Mouse (Mus musculus) megakaryocyte-erythroid progenitor cell, adult 5-6 weeks (primary cell): ENCODE results near the gene Art4. TPM values are rescaled to one million over a fixed set of nuclear protein-coding genes. Genes with fewer than 3 reads are reported as not detected.
"Not testable (repeated sequence)": the region's sequence is repeated elsewhere in the genome, so short reads cannot be mapped to it uniquely, and the experiment has no call there.

ENCODE experiments used
- ATAC-seq: replicated peaks from 2 replicates; pipeline ENCODE4 v1.8.0; 2016; ENCODE audit warnings: mild to moderate bottlenecking, inconsistent platforms; ENCODE audit not compliant: severe bottlenecking, poor library complexity, low FRiP score, low TSS enrichment
- total RNA-seq, 2 experiments: library from RNA; stranded (forward) in 1 of 2; stranded (reverse) in 1 of 2; fragments of 200-1000, 215-1000 nt in 1 of 2; fragments of >200 nt in 1 of 2; fragmentation: Nextera tagmentation in 1 of 2; gene quantifications; 2 replicates each; pipeline ENCODE4 v1.2.3; 2014 to 2017

The Art4 gene
- total RNA-seq (2014; fragmentation: Nextera tagmentation) (9.9 and 10.7 TPM in 2 replicates), total RNA-seq (2017) (26.4 and 28.1 TPM in 2 replicates)

- ATAC-seq: peak; percentile 86
Observed at GRCm38 (mm10) chr6:136857186-136857872, at the start of gene Art4. Art4 (minus strand) TSS chr6:136857733.

DNA sequence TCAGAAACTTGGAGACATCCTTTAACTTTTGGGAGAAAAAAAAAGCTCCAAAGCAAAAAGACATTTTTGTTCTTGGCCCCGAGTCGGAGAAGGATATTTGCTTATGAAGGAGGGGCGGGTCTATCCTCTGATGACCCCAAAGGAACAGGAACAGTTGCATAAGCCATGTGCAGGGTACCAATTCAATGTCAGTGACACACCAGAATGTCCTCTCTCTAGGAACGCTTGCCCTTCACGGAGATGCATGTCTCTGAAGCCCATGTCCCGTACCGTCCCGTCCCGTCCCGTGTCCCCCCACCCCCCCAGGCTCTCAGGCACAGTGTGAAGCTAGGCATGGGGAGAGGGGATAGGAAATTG is 49.4 kb upstream of the Art4 start:
- ATAC-seq: no peak

GRCm38 (mm10) chr6:136906283-136906936 is 48.9 kb upstream of the Art4 start:
- no peak for ATAC-seq

GRCm38 (mm10) chr6:136903885-136904470 is 46.4 kb upstream of the Art4 start:
- ATAC-seq: no peak

DNA sequence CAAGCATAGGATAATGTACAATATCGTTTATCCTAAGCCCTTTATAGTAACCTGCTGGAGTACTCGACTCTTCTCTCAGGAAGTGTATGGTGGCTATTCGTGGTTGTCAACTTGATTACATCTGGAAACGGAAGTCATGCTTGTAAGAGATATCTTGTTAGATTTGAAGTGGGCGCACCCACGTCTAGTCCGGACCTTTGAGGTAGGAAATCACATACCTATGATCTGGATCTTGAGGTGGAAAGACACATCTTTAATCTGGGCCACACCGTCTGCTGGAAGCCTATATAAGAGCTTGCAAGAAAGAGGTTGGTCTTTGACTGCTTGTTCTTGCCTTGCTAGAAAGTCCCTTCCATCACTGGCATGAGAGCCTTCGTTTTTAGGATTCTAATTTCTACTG is 45.0 kb upstream of the Art4 start:
- peak; percentile 54 for ATAC-seq

DNA sequence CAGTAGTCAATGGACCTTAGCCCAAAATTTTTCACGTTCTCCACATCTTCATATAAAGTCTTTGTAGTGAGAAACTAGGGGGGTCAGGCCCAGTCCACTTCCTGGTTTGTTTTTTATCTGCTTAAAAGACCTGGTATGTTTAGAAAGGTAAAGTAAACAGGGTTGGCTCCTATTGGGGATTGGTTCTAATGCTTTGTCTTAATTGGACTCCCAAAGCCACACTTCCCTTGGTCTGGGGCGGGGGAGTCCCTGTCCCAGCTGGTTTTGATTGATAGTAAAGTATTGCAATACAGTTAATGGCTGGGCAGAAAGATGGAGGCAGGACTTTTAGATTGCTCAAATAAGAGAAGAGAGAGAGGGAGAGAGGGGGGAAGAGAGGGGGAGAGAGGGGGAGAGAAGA is 43.5 kb upstream of the Art4 start:
- no peak for ATAC-seq

GRCm38 (mm10) chr6:136900369-136901009 is 43.0 kb upstream of the Art4 start:
- 0 out of 2 replicates have a peak, but pooled peaks have one; percentile 38 for ATAC-seq

DNA sequence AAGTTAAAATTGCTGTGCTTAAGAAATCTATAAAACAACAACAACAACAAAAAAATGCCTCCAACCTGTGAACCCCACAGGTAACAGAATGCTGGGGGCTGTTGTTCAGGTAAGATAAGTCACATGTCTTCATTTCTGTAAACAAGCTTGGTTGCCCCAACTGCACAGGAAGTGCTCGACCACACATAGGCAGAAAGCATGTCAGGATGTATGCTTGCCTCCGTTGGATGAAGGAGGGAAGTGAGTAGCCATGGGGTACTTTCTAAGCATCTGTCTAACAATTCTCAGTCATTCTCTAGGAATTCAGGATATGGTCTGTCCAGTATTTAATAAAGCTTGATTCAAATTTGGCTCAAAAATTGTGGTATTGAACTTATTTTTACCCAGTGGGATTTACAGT is 41.4 kb upstream of the Art4 start:
- ATAC-seq: no peak

DNA sequence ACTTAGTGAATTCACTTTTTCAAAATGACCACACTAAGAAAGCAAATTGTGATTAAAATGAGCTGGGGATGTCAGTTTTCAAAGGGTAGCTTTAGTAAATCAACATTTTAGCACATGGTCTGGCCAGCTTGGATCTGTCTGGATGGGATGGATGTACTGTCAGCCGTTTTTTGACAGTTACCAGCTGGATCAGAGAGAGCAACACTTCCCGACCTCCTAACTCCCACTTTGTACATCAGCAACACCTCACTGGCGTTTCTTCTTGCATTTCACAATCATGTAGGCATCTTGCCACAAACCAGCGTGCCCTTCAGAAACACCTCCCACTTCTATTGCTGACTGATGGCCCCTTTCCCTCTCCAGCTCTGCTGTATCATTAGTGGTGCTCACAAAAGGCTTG is 40.7 kb upstream of the Art4 start:
- ATAC-seq: no peak

GRCm38 (mm10) chr6:136897789-136898188 is 40.3 kb upstream of the Art4 start:
- ATAC-seq: no peak

DNA sequence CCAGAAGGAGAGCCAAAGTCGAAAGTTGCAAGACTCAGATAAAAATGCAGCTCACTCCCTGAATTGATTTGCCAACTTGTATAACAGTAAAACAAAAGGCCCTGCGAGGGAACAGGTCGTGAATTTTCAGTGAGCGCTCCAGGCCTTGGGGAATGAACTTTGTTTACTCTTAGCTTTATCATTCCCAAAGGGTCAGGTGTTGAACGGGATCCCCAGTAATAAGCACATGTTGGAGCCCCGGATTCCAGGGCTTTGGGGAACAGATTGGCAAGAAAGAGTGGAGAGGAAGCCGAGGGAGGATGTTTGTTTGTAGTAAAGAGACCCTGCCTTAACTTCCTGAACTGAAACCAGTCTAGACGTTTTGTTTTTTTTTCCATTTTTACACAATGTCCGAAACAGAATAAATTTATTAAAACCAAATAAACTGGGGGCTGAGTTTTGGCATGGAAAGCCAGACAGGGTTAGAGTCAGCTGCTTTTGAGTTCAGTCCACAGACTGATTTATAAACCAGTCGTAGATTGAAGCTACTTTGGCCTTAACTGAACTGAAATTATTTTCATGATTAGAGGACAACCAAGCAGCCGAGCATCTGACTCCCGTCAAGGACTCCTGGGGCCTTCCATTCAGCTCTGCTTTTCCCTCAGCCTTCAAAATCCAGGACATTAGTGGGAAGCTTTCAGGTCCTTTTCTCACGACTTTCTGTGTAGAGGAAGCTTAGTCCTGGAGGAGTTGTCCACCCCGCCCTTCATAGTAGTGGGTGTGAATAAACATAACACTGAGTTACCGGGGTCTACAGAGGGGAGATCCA is 37.2 kb upstream of the Art4 start:
- ATAC-seq: no peak

- peak; percentile 90 for ATAC-seq
Observed at GRCm38 (mm10) chr6:136892002-136892401, 34.5 kb upstream of the Art4 start.

DNA sequence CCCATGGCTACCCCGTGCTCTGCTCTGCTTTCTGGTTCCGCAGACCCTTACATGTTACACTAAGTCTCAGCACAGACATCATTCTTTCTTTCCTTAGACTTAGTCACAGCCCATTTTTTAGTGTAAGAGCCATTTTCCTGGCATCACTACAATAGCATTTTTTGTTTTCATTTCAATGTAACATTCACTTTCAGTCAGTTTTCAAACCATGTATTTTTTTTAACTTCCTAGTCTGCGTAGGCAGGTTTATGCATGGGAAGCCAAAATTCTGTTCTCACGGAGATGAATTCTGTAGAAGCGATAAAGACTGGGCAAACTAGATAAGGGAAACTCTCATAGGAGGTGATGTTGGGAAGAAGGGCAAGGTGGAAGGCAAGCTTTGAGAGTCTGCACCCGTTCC is 32.0 kb upstream of the Art4 start:
- ATAC-seq: no peak

GRCm38 (mm10) chr6:136889067-136889466 is 31.5 kb upstream of the Art4 start:
- ATAC-seq: no peak

DNA sequence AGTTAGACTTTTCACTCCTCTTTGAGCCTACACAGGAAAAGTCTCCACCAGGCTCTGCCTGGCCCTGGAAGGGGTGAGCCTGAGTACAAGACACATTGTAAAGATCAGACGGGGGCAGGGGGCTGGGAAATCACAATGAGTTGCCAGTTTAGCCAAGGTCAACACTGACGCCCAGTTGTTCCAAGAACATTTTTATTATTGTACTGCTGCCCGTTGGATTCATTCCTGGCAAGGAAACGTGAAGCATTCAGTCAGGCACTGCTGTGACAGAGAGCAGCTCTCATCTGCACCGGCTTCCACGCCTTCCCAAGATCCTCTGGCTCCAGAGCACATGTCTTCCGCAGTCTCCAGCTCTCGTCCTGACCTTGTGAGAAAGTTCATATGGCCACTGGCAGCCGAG is 30.3 kb upstream of the Art4 start:
- no peak for ATAC-seq

DNA sequence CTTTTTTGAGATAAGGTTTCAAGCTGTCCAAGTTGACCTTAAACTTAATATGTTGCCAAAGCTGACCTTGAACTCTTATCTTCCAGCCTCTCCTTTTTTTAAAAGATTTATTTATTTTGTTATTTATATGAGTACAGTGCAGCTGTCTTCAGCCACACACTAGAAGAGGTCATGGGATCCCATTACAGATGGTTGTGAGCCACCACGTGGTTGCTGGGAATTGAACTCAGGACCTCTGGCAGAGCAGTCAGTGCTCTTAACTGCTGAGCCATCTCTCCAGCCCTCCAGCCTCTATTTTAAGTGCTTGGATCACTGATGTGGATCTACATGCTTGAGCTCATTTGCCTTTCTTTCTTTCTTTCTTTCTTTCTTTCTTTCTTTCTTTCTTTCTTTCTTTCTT is 27.2 kb upstream of the Art4 start:
- not testable (repeated sequence) for ATAC-seq

DNA sequence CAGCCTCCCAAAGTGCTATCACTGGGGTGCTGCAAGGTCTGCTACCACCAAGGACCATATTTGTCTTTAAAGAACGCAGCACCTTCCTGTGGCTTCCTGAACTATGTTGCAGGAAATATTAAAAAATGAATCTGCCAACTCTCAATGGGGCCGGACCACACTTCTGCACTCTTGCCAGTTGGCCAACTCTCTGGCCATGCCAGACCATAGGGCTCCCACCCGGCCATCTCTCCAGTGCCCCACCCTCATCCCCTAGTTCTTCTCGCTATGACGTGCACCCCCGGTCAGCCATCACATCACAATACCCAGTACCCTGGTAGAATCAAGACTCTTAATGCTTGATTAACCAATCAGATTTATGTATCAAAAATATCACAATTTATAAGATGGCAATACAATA is 26.4 kb upstream of the Art4 start:
- ATAC-seq: no peak

DNA sequence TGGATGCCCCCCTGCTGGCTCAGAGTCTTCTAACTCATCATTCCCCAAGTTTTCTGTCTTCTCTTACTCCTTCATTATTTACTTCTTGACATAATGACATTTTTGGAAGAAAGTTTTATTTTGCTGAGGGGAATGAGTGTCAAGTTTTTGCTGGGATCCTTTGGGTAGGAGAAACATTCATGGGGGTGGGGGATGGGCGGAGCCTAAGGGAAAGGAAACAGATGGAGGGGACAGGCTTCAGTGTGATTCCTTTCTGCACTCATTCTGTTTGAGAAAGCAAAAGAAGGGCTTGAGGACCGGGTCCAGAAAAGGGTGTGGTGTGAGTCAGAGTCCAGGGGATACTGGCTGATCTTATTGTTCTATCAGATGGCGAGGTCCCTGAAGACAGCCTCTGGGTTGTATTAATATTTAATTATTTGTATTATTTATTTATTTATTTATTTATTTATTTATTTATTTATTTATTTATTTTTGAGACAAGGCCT is 25.9 kb upstream of the Art4 start:
- no peak for ATAC-seq

- no peak for ATAC-seq
Observed at GRCm38 (mm10) chr6:136881678-136882077, 24.1 kb upstream of the Art4 start.
